Mouse (Mus musculus) thymus, postnatal 4 days (tissue): ENCODE results near the gene Kif18a.

ENCODE experiments used
- DNase-seq: peaks from one replicate; pipeline ENCODE4 v3.0.0; 2021

The Kif18a gene

DNA sequence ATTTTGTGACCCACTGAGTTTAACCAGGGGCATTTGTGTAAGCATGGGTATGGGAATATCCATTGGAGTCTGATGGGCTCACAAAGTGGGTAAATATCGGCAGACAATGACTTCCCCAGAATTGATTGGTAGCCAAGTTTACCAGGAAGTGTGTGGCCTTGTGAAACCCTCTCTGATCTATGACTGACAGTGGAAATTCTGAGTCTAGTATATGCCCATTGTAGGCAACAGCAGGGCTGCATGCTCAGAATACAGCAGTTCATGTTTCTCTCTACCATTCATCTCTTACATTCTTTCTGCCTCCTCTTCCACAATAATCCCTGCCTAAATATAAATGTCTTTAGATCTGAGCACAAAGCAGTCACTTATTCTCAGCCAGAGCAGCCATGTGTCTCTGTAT, 103.5 kb downstream of the Kif18a start:
- no peak for DNase-seq

GRCm38 (mm10) chr2:109386211-109386610, 105.7 kb downstream of the Kif18a start:
- no peak for DNase-seq

- no peak for DNase-seq
Measured at GRCm38 (mm10) chr2:109388733-109389132, 108.2 kb downstream of the Kif18a start.

DNA sequence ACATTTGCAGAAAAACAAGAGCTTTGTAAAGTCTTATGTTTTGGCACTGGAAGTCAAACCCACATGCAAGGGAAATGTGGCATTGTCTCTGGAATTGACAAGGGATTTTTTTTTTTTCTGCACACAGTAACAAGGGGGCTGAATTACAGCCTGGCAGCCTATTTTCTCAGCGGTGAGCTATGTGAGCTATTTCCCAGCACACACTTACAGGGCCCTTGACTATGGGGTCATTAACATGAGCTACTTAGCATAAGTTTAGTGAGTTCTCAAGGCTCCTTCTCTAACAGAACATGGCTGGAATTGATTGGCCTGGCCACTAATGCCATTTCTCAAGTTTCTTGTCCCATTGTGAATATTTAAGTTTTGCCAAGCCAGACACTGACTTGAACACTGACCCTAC, 109.4 kb downstream of the Kif18a start:
- DNase-seq, result no peak
